Mouse (Mus musculus) gastrocnemius, adult 8-10 months (tissue): ENCODE measurements around the gene Bik. TPM values are rescaled to one million over a fixed set of nuclear protein-coding genes. Genes with fewer than 3 reads are reported as not detected.
A peak's percentile ranks its signal among the peaks of the same experiment; 100 is the strongest.

Experiments used
- DNase-seq, 2 experiments: peaks; one replicate each; pipeline ENCODE4 v3.0.0; 2022; ENCODE audit warnings: low spot score in 2 of 2
- total RNA-seq, 4 experiments: library from RNA; stranded (reverse); gene quantifications; 2 replicates each; pipeline ENCODE4 v1.2.4; 2022

Gene Bik
- total RNA-seq, 4 experiments from 2014 or later = 1.1 to 2.5 (median 2.1) TPM

- DNase-seq = no peak
These were observed 19.4 kb downstream of the Bik start for GRCm38 (mm10) chr15:83546029-83546428.

DNA sequence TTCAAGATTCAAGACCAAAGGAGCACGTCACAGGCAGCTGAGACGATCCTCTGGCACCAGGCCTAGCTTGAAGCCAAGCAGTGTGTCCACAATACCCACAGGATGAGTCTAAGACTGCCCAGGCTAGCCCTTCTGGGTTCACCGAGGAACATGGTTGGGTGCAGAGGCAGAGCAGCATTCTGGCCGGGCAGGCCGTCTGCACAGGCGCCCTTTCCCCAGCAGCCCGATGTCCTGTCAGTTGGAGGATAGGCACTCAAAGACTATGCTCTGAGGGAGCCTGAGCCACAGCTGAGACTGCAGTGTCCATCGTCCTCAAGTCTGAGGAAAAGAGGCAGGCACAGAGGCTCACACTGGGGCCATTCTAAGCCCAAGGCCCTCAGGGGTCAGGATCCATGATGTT is 20.5 kb downstream of the Bik start:
- no peak for DNase-seq

GRCm38 (mm10) chr15:83550137-83550536 is 23.5 kb downstream of the Bik start:
- DNase-seq = peak in 1 of 2 experiments; percentile 35

- DNase-seq = no peak
These were observed 27.2 kb downstream of the Bik start for GRCm38 (mm10) chr15:83553831-83554230.

- peak; percentile 68 to 78 for DNase-seq
These were observed 28.7 kb downstream of the Bik start for GRCm38 (mm10) chr15:83555161-83555974.

GRCm38 (mm10) chr15:83560941-83561477 is 34.3 kb downstream of the Bik start:
- DNase-seq = no peak

DNA sequence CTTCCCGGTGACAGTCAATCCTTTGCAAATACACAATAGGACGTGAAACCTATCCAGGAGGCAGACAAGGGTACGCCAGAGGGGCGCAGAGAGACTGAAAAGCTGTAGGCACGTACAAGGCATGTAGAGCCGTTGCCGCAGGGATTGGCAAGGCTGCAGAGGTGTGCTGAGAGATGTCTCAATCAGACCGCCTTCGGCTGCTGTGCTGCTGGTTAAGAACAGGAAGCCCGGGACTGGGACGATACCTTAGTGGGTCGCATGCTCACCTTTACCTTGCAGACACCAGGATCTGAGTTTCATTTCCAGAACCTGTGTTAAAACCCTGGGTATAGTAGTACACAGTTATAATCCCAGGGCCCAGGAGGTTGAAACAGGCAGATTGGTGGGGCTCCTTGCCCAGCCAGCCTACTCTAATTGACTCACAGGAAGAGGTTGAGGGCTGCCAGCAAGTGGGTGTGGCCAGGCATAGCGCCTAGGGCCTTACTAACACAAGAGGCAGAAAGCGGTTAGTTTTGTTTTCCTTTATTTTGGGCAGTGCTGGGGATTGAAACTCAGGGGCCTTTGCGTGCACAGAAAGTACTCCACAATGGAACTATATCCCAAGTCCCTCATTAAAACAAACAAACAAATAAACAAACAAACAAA is 36.1 kb downstream of the Bik start:
- DNase-seq = peak; percentile 85 to 91

DNA sequence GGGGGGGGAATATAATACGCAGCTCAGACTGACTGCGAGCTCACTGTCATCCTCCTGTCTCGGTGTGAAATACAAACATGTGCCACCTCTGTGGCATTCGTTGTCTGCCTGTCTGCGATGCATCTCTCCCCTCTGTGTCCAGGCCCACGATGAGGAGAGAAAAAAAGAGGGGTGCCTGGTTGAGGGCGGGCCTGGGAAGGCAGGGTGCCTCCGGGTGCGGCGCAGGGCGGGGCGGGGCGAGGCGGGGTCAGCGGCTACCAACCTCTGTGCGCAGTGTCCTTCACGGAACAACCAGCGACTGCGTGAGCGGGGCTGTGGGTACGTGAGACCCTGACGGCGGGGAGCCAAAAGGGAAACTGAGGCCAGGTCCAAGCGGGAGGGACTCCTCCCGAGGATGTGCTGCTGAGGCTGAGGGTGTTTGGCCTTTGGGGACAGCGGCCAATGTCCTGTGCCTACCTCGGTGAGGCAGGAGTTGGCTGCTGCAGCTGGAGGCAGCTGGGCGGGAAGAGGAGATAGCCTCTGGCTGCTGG is 36.7 kb downstream of the Bik start, which contains the start of the genes Tspo and Mcat:
Gene Tspo, plus strand, starts transcription at position 266 of the 530 bp plus-strand sequence.
Gene Mcat, minus strand, starts transcription at position 461 of the 530 bp plus-strand sequence.
- DNase-seq = peak; percentile 52 to 54

DNA sequence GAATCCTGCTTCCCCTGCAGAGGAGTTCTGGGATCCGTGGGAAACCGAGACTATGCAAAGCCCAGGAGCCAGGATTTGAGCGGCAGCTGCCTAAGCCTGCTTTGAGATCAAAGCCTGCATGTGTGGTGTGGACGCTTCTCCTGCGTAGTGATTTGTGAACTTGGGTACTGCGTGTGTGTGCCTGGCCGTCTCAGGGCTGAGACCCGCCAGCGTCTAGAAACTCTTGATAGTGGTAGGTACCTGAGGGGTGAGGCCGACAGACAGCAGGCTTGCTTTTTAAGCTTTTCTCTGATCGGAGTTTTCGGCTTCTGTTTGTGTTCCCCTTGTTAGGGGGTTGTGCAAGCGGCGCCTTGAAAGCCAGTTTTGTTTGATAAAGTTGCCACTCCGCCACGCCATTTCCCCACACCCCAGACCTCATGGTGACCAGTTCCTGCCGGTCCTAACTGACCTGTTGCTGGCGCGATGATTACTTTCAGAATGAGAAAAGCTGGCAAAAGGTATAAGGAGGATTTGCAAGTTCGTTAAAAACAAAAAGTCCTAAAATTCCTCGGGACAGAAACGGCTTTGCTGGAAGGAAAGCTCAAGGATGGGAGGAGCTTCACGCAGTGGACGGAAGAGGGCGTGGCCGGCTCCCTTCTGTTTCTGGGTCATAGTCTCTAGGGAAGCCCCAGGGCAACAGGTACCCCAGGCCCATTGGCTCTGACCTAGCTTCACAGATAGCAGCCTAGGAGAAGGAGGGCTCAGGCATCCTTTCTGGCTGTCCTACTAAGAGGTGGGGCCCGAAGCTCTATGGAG is 37.4 kb downstream of the Bik start:
- DNase-seq = peak; percentile 27 to 35

DNA sequence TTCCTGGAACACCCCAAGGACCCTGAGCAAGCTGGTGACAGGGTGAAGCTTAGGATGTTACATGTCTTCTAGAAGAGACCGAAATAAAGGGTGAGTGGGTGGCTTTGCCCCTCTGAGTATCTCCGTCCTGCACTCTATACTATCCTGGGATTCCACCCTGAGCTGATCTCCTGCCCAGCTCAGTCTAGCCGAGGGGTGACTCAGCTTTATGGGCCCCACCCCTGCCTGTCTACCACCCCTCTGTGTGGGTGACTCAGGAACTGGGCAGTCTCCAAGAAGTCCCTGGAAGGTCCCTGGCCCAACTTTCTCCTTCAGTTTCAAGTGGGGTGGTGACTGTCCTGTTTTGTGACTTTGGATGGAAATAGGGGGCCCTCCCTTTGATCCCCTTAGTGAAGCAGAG is 38.8 kb downstream of the Bik start:
- peak in 1 of 2 experiments; percentile 36 for DNase-seq

DNA sequence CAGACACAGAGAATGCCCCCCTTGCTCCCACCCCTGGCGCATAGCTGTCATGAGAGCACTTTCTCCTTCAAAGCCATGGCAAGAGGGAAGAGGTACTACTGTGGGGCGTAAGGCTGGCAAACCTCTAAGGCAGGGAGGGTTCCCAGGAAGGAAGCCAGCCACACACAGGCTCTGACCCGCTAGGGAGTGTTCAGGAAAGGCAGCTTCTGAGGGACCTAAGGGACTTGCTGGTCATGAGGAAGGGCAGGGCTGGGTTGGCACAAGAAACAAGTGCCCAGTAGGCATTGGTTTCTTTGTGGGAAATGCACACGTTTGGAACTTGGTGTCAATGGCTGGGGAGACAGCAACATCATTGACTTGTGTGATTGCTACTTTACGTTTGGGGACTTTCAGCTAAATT is 39.3 kb downstream of the Bik start:
- no peak for DNase-seq

DNA sequence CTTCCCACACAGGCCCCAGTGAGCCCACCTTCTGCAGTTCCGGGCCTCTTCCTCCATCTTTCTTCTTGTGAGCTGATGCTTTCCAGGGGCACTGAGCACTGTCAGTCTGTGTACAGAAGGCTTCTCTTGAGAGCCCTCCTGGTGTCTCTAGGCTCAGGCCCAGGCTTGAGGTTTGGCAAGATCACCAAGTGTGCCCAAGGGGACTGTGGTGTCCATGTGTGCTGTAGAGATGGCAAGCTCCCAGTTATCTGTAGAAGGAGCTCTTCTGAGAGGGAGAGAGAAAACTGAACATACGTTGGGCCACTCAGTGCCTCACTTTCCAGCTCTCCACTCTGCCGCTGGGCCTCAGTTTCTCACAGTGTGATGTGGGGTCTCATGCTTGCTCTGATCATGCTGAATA is 41.1 kb downstream of the Bik start:
- DNase-seq = no peak

- DNase-seq = no peak
These were observed 41.9 kb downstream of the Bik start for GRCm38 (mm10) chr15:83568544-83568943.

DNA sequence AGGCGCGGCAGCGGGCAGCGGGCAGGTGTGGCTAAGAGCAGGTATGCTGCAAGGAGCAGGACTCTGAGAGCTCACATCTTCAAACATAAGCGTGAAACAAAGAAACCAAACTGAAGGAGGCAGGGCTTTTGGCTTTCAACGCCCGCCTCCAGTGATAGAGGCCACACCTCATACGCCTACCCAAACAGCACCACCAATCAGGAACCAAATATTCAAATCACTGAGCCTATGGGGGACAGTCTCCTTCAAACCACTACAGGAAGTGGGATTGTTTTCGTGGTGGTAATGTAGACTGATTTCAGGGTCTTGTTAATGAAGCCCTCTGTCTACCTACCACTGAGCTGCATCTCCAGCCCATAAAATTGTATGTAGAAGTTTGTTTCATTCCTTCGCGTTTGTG is 43.0 kb downstream of the Bik start:
- DNase-seq = no peak

DNA sequence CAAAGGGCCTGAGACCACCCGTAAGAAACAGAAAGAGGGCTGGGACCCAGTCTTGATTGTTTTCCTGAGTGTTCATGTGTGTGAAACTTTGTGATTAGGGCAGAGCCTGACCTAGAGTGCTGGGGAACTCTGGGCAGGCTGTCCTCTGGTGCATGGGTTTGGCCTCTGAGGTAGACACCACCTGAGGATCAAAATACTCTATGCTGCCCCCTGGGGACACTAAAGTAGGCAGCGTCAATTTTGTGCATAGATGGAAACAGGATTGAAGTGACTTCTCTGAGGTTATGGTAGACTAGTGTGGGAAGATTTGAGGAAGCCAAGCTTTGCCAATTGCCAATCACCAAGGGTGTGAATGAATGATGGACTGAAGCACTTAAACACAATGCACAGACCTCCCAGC is 44.0 kb downstream of the Bik start:
- no peak for DNase-seq

- DNase-seq = peak in 1 of 2 experiments; percentile 43
These were observed 45.0 kb downstream of the Bik start for GRCm38 (mm10) chr15:83571636-83572035.

- DNase-seq = no peak
These were observed 45.5 kb downstream of the Bik start for GRCm38 (mm10) chr15:83572132-83572531.

DNA sequence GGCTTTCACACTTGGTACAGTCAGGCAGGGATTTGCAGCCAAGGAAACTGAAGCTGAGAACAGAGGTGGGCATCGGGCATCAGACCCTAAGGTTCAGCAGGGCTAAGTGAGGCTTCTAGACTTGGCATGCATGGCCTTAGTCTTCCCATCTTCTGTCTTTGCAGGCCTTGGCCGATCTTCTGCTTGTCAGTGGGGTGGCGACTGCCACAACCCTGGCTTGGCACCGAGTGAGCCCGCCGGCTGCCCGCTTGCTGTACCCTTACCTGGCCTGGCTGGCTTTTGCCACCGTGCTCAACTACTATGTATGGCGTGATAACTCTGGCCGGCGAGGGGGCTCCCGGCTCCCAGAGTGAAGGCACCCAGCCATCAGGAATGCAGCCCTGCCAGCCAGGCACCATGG is 46.9 kb downstream of the Bik start:
- no peak for DNase-seq

DNA sequence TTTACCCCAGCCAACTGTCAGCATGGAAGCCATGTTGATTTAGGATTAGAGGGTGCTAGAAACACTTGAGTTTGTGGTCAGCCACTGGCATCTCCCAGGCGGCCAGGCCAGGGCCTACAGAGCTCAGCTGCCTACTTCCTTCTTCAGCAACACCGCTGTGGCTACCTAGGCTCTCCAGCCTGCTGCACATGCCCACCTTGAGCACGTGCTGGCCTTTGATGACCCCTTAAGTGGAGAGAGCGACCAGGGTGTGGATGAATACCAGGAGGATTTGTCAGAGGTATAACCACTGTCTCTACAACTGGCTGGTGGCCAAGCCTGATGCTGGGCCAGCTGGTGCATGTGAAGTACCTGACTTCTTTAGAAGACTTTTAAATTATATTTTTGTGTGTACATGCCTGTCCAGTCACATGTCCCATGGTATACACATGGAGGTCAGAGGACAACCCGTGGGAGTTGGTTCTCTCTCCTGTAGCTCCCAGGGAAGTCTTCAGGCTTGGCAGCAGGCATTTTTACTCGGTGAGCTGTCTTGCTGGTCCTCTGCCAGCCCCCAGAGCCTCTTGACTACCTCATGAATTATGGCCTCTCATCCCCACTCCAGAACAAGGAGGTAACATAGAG is 48.2 kb downstream of the Bik start:
- no peak for DNase-seq

DNA sequence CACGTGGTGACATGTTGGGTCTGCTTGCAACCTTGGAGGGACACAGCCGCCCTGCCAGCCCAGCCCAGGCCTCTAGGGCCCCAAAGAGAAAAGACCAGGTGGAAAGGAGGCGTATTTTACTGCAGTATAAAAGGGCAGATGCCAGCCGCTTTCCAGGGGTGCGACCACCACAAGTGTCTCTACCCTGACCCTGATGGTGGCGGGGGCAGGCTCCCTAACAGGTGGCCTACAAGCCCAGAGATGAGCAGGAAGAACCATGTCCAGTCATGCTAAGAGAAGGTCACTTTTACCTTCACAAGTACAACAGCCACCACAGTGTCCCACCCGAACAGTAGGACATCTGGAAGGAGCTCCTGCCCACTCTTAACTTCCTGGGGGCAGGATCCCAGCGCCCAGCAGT is 48.9 kb downstream of the Bik start:
- no peak for DNase-seq

- no peak for DNase-seq
These were observed 50.0 kb downstream of the Bik start for GRCm38 (mm10) chr15:83576651-83577050.
